Mouse (Mus musculus): ENCODE data around the gene Tmem168. TPM values are rescaled to one million over a fixed set of nuclear protein-coding genes. Genes with fewer than 3 reads are reported as not detected.

The Tmem168 gene
- polyA plus RNA-seq, 1 experiment = 9.0 TPM

DNA sequence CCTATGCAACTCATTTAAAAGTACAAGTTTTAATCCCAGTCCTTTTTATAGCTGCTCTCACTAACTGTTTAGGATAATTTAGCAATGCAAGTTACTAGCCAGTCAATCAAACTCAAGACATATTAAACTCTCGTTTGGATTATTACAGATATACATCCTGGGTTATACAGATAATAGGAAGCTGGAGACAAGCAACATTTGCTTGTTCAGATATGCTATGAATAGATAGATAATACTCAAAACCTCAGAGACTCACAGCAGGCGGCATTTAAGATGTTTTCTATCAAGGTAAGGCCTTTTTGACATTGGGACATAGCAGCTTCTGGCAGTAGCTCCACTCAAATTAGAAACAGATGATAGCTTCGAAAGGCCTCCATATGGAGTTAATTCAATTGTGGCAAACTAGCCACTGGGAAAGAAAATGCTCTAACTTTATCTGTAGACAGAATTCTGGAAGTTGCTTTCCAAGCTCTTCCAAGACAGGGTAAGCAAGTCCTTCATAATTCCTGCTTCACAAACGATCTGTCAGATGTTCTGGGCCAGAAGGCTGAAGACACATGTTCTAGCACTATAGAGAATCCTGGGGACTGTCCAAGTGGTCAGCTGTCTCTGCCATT is 15.1 kb downstream of the Tmem168 start:
- H3K4me3 ChIP-seq (ENCODE audit: extremely low read depth, insufficient read depth, insufficient read length) = no peak overlapping the region
- H3K4me1 ChIP-seq (ENCODE audit: control insufficient read depth, insufficient read depth, insufficient read length) = no peaks in the 10 kb centered on the region; the same call in 1 of the 2 replicates
- 90% methylated on average over 4 of the region's 4 CpGs for WGBS
- H3K36me3 ChIP-seq (ENCODE audit: control insufficient read depth, insufficient read depth, low read length) = peaks cover 22% of the 10 kb centered on the region
- H3K27ac ChIP-seq (ENCODE audit: insufficient read depth, low read length) = no peak overlapping the region
- no peak for TF ChIP-seq CTCF (IDR thresholded peaks at IDR 0.05; ENCODE audit: extremely low read depth, insufficient read depth, insufficient read length, insufficient replicate concordance)
- TF ChIP-seq POLR2A (IDR thresholded peaks at IDR 0.05; ENCODE audit: low read depth, low read length) = no peak
- DNase-seq (ENCODE audit: low read depth in 1 of 2, low spot score in 2 of 2) = no peak
- no peaks in the 10 kb centered on the region for H3K27me3 ChIP-seq (ENCODE audit: control insufficient read depth, insufficient read depth, low read length)

DNA sequence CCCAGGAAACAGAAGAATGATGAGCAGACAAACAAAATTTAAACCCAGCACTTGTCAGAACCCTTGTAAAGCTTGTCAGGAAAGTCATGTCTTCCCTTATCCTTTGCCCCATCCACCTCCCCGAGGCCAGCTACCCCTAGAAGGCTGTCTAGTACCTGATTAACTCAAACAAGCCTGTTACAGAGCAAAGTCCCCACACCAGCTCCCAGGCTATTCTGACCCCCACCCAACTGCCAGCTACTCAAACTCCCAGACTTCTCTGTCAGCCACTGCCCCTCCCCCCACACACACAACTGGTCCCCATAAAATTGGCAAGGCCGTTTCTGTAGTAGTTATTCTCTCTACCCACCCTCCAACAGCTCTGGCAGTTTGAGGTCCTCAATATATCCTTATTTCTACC is 21.3 kb downstream of the Tmem168 start:
- TF ChIP-seq CTCF (IDR thresholded peaks at IDR 0.05; ENCODE audit: extremely low read depth, insufficient read depth, insufficient read length, insufficient replicate concordance) (no peak), POLR2A (IDR thresholded peaks at IDR 0.05; ENCODE audit: low read depth, low read length) (no peak)

DNA sequence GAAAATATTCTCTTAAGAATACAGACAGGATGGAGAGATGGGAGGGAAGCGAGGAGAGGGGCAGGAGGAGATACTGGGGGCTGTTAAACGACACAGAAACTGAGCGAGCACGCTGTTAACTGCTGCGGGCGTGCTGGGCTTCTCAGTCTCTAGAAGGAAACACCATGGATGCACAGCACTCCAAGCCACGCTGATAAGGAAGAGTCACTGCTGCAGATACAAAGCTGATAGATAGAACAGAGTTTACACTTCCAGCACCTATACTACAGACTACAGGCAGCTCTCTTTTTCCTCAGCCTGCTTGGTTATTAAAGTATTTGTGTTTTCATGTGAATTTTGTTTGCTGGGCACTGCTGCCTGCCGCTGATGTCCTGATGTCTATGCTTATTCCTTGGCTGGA is 21.7 kb downstream of the Tmem168 start:
- no peak for TF ChIP-seq CTCF (IDR thresholded peaks at IDR 0.05; ENCODE audit: extremely low read depth, insufficient read depth, insufficient read length, insufficient replicate concordance)
- no peak for TF ChIP-seq POLR2A (IDR thresholded peaks at IDR 0.05; ENCODE audit: low read depth, low read length)
- no peaks in the 10 kb centered on the region for H3K27me3 ChIP-seq (ENCODE audit: control insufficient read depth, insufficient read depth, low read length)
- H3K4me1 ChIP-seq (ENCODE audit: control insufficient read depth, insufficient read depth, insufficient read length) = no peaks in the 10 kb centered on the region
- no peak for DNase-seq (ENCODE audit: low read depth in 1 of 2, low spot score in 2 of 2)
- no peak overlapping the region for H3K27ac ChIP-seq (ENCODE audit: insufficient read depth, low read length)
- H3K4me3 ChIP-seq (ENCODE audit: extremely low read depth, insufficient read depth, insufficient read length) = no peak overlapping the region
- 94% methylated on average over 8 of the region's 8 CpGs for whole genome bisulfite sequencing
- H3K36me3 ChIP-seq (ENCODE audit: control insufficient read depth, insufficient read depth, low read length) = peaks cover 18% of the 10 kb centered on the region

More for the DNA sequence above, 21.3 kb downstream of the Tmem168 start:
- Histone ChIP-seq H3K4me3 (ENCODE audit: extremely low read depth, insufficient read depth, insufficient read length) (no peak overlapping the region), H3K27me3 (ENCODE audit: control insufficient read depth, insufficient read depth, low read length) (no peaks in the 10 kb centered on the region), H3K36me3 (ENCODE audit: control insufficient read depth, insufficient read depth, low read length) (peaks cover 21% of the 10 kb centered on the region), H3K4me1 (ENCODE audit: control insufficient read depth, insufficient read depth, insufficient read length) (no peaks in the 10 kb centered on the region), H3K27ac (ENCODE audit: insufficient read depth, low read length) (no peak overlapping the region)
- no peak for DNase-seq (ENCODE audit: low read depth in 1 of 2, low spot score in 2 of 2)
- 79% methylated on average over 2 of the region's 2 CpGs for WGBS

DNA sequence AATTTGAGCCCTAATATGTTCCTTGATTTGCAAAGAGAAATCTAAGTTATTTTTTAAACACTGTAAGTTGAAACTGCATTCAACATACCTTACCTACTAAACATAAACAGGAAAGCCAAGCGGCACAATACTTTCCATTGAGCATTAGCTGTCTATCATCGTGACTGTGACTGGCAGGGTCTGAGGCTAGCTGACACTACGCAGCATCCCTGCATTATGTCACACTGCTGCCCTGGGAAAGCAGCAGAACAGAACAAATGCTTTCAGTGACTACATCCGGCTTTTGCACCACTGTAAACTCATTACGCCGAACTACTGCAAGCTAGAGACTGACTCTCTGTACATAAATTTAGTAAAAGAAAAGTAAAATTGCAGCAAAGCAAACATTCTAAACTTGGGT is 23.1 kb downstream of the Tmem168 start:
- no peak overlapping the region for H3K4me3 ChIP-seq (ENCODE audit: extremely low read depth, insufficient read depth, insufficient read length)
- WGBS = 92% methylated on average over 6 of the region's 6 CpGs

DNA sequence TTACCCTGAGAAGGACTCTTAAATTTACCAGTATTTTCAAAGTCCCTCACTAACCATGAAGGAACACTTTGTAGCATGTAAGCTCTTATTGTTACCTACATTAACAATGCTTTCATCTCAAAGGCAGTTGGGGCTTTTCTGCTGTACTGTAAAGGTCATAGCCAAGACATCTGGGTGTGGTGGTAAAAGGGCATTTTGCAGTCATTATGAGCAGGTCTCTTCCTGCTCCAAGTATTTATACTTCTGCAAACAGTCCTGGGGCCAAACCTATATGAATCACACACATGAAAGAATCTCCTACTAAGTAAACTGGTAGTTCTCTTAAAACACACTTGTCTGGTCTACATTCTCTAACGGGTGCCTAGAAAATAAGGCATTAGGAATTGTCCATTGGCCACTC is 25.8 kb downstream of the Tmem168 start:
- TF ChIP-seq POLR2A (IDR thresholded peaks at IDR 0.05; ENCODE audit: low read depth, low read length) = no peak
- TF ChIP-seq CTCF (IDR thresholded peaks at IDR 0.05; ENCODE audit: extremely low read depth, insufficient read depth, insufficient read length, insufficient replicate concordance) = no peak
- H3K4me3 ChIP-seq (ENCODE audit: extremely low read depth, insufficient read depth, insufficient read length) = no peak overlapping the region
- H3K27ac ChIP-seq (ENCODE audit: insufficient read depth, low read length) = no peak overlapping the region
- H3K27me3 ChIP-seq (ENCODE audit: control insufficient read depth, insufficient read depth, low read length) = no peaks in the 10 kb centered on the region
- no peak for DNase-seq (ENCODE audit: low read depth in 1 of 2, low spot score in 2 of 2)
- peaks cover 16% of the 10 kb centered on the region for H3K36me3 ChIP-seq (ENCODE audit: control insufficient read depth, insufficient read depth, low read length)
- H3K4me1 ChIP-seq (ENCODE audit: control insufficient read depth, insufficient read depth, insufficient read length) = no peaks in the 10 kb centered on the region
- WGBS = 81% methylated on average over 1 of the region's 1 CpGs

More for the DNA sequence above, 23.1 kb downstream of the Tmem168 start:
- TF ChIP-seq POLR2A (IDR thresholded peaks at IDR 0.05; ENCODE audit: low read depth, low read length) = no peak
- no peak for TF ChIP-seq CTCF (IDR thresholded peaks at IDR 0.05; ENCODE audit: extremely low read depth, insufficient read depth, insufficient read length, insufficient replicate concordance)
- H3K27ac ChIP-seq (ENCODE audit: insufficient read depth, low read length) = no peak overlapping the region
- peaks cover 15% of the 10 kb centered on the region for H3K36me3 ChIP-seq (ENCODE audit: control insufficient read depth, insufficient read depth, low read length)
- no peak for DNase-seq (ENCODE audit: low read depth in 1 of 2, low spot score in 2 of 2)
- H3K4me1 ChIP-seq (ENCODE audit: control insufficient read depth, insufficient read depth, insufficient read length) = no peaks in the 10 kb centered on the region
- no peaks in the 10 kb centered on the region for H3K27me3 ChIP-seq (ENCODE audit: control insufficient read depth, insufficient read depth, low read length)

DNA sequence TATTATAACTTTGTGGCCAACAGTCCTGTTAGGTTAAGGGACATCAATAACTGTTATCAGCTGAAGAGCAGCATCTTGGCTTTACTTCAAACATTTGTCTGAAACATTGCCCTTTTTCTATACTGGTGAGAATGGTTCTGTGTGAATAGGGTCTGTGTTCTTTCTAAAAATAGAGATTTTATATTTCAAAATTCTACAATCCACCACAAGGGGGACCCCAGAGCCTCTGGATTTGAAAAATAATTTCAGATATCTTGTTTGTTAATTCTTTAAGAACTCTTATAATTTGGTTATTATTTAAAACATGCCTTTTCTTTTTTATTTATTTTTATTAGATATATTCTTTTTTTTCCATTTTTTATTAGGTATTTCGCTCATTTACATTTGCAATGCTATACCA is 42.2 kb downstream of the Tmem168 start:
- Histone ChIP-seq H3K27ac (ENCODE audit: insufficient read depth, low read length) (no peak overlapping the region), H3K36me3 (ENCODE audit: control insufficient read depth, insufficient read depth, low read length) (no peaks in the 10 kb centered on the region), H3K4me1 (ENCODE audit: control insufficient read depth, insufficient read depth, insufficient read length) (no peaks in the 10 kb centered on the region), H3K27me3 (ENCODE audit: control insufficient read depth, insufficient read depth, low read length) (no peaks in the 10 kb centered on the region), H3K4me3 (ENCODE audit: extremely low read depth, insufficient read depth, insufficient read length) (no peak overlapping the region)
- DNase-seq (ENCODE audit: low read depth in 1 of 2, low spot score in 2 of 2) = no peak
- TF ChIP-seq CTCF (IDR thresholded peaks at IDR 0.05; ENCODE audit: extremely low read depth, insufficient read depth, insufficient read length, insufficient replicate concordance) (no peak), POLR2A (IDR thresholded peaks at IDR 0.05; ENCODE audit: low read depth, low read length) (no peak)
- 94% methylated on average over 1 of the region's 1 CpGs for WGBS

DNA sequence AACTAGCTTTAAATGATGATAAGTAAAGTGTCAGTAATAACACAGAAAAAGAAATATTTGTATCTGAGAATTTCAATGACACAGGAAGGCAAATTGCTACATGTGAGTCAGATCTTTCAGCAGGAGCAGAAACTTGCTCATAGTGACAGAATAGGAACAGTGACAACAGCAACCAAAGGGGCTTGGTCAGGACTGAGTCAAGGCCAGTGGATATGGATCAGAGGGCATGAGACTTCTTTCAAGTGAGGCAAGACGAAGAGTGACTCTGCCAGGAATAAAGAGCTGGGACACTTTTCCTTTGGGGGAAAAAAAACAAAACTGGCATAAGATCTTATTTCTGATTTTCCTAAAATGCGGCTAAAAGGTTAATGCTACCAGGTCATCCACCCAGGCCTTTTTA is 52.6 kb downstream of the Tmem168 start:
- 90% methylated on average over 2 of the region's 2 CpGs for WGBS
- TF ChIP-seq CTCF (IDR thresholded peaks at IDR 0.05; ENCODE audit: extremely low read depth, insufficient read depth, insufficient read length, insufficient replicate concordance) (no peak), POLR2A (IDR thresholded peaks at IDR 0.05; ENCODE audit: low read depth, low read length) (no peak)
- H3K27me3 ChIP-seq (ENCODE audit: control insufficient read depth, insufficient read depth, low read length) = no peaks in the 10 kb centered on the region

More for the DNA sequence above, 52.6 kb downstream of the Tmem168 start:
- Histone ChIP-seq H3K36me3 (ENCODE audit: control insufficient read depth, insufficient read depth, low read length) (no peaks in the 10 kb centered on the region), H3K27ac (ENCODE audit: insufficient read depth, low read length) (no peak overlapping the region), H3K4me1 (ENCODE audit: control insufficient read depth, insufficient read depth, insufficient read length) (no peaks in the 10 kb centered on the region), H3K4me3 (ENCODE audit: extremely low read depth, insufficient read depth, insufficient read length) (no peak overlapping the region)
- no peak for DNase-seq (ENCODE audit: low read depth in 1 of 2, low spot score in 2 of 2)
